Mouse (Mus musculus) heart, postnatal 4 days (tissue): Measurements from ENCODE around the gene H2-Q2. TPM values are rescaled to one million over a fixed set of nuclear protein-coding genes. Genes with fewer than 3 reads are reported as not detected.
"Not testable (repeated sequence)": the region's sequence is repeated elsewhere in the genome, so short reads cannot be mapped to it uniquely, and the experiment has no call there.

Experiments used
- DNase-seq: peaks from one replicate; pipeline ENCODE4 v3.0.0; 2021
- total RNA-seq, 2 experiments: library from RNA; stranded (reverse); gene quantifications; 2 replicates each; pipeline ENCODE4 v1.2.3; 2021

Gene H2-Q2
- total RNA-seq, 2 experiments from 2014 or later: 0.64 to 0.77 TPM

GRCm38 (mm10) chr17:35379369-35379728 is 37.3 kb downstream of the H2-Q2 start, which contains the start of gene H2-Q4:
TSS of gene H2-Q4 (plus strand) at chr17:35379617.
- DNase-seq: peak; percentile 91

GRCm38 (mm10) chr17:35379729-35380451 is 37.8 kb downstream of the H2-Q2 start:
- peak; percentile 27 for DNase-seq

- DNase-seq: peak; percentile 41
Observed at GRCm38 (mm10) chr17:35389796-35390195, 47.8 kb downstream of the H2-Q2 start.

GRCm38 (mm10) chr17:35392671-35393070 is 50.6 kb downstream of the H2-Q2 start:
- DNase-seq: not testable (repeated sequence)

GRCm38 (mm10) chr17:35393864-35394800 is 52.1 kb downstream of the H2-Q2 start:
- DNase-seq: not testable (repeated sequence)

Other genes with a start within 250 kb of the H2-Q2 start
- gene Ly6g5c, start 234.0 kb upstream of the H2-Q2 start, total RNA-seq: not detected
- gene Ly6g5b, start 226.8 kb upstream of the H2-Q2 start, total RNA-seq: under 1 TPM; 0.52 to 0.62 TPM
- gene Gpank1, start 220.8 kb upstream of the H2-Q2 start, total RNA-seq: 1 to 10 TPM; 6.0 to 6.2 TPM
- gene Csnk2b, start 220.2 kb upstream of the H2-Q2 start, total RNA-seq: 100 to 1,000 TPM; 189 to 196 TPM
- 10 to 100 TPM; 26.6 to 27.3 TPM for gene D17H6S53E, start 215.9 kb upstream of the H2-Q2 start, total RNA-seq
- not detected for gene Apom, start 210.2 kb upstream of the H2-Q2 start, total RNA-seq
- gene Bag6, start 207.1 kb upstream of the H2-Q2 start, total RNA-seq: 100 to 1,000 TPM; 318 to 321 TPM
- 100 to 1,000 TPM; 248 to 251 TPM for gene Prrc2a, start 177.3 kb upstream of the H2-Q2 start, total RNA-seq
- gene Aif1, start 166.2 kb upstream of the H2-Q2 start, total RNA-seq: 1 to 10 TPM; 2.9 to 3.4 TPM
- gene Lst1, start 153.8 kb upstream of the H2-Q2 start, total RNA-seq: 1 to 10 TPM; 4.2 to 4.8 TPM
- 1 to 10 TPM in 1 of 2 experiments, under 1 TPM in 1; 0.81 to 1.0 TPM for gene Ltb, start 147.8 kb upstream of the H2-Q2 start, total RNA-seq
- gene Tnf, start 140.2 kb upstream of the H2-Q2 start, total RNA-seq: 1 to 10 TPM in 1 of 2 experiments, under 1 TPM in 1; 0.76 to 1.3 TPM
- under 1 TPM; 0.26 to 0.32 TPM for gene Lta, start 136.9 kb upstream of the H2-Q2 start, total RNA-seq
- gene Gm16181, start 121.4 kb upstream of the H2-Q2 start, total RNA-seq: under 1 TPM in 1 of 2 experiments, not detected in 1; 0.52 TPM
- gene Atp6v1g2, start 108.6 kb upstream of the H2-Q2 start, total RNA-seq: 1 to 10 TPM; 8.0 to 9.3 TPM
- 10 to 100 TPM; 10.8 to 11.0 TPM for gene Nfkbil1, start 106.5 kb upstream of the H2-Q2 start, total RNA-seq
- 100 to 1,000 TPM; 221 to 230 TPM for gene Ddx39b, start 100.5 kb upstream of the H2-Q2 start, total RNA-seq
- gene H2-D1, start 79.5 kb upstream of the H2-Q2 start, total RNA-seq: 10 to 100 TPM; 45.9 to 50.4 TPM
- gene H2-Q1, start 21.8 kb upstream of the H2-Q2 start, total RNA-seq: under 1 TPM; 0.43 to 0.55 TPM
- gene H2-Q4, start 37.4 kb downstream of the H2-Q2 start, total RNA-seq: 1 to 10 TPM; 8.0 TPM
- gene H2-Q6, start 82.6 kb downstream of the H2-Q2 start, total RNA-seq: under 1 TPM; 0.21 to 0.52 TPM
- gene H2-Q7, start 96.9 kb downstream of the H2-Q2 start, total RNA-seq: under 1 TPM; 0.69 to 0.92 TPM
- under 1 TPM; 0.19 to 0.36 TPM for gene H2-Q10, start 127.8 kb downstream of the H2-Q2 start, total RNA-seq
- not detected for gene Pou5f1, start 163.8 kb downstream of the H2-Q2 start, total RNA-seq
- gene Tcf19, start 174.6 kb downstream of the H2-Q2 start, total RNA-seq: 10 to 100 TPM; 41.1 to 44.2 TPM
- gene Cchcr1, start 174.9 kb downstream of the H2-Q2 start, total RNA-seq: 10 to 100 TPM; 11.0 to 12.5 TPM
- not detected for gene Psors1c2, start 191.0 kb downstream of the H2-Q2 start, total RNA-seq
- gene Cdsn, start 209.9 kb downstream of the H2-Q2 start, total RNA-seq: under 1 TPM; 0.16 to 0.26 TPM
- gene 2300002M23Rik, start 225.2 kb downstream of the H2-Q2 start, total RNA-seq: not detected